Mouse (Mus musculus) monocyte, adult 2 months (primary cell): ENCODE data around the gene Prkacb.
A peak's percentile ranks its signal among the peaks of the same experiment; 100 is the strongest.

Experiments
- DNase-seq, 2 experiments: peaks; one replicate each; pipeline ENCODE4 v3.0.0; 2022; ENCODE audit warnings: low spot score in 2 of 2, low read depth in 1 of 2

Prkacb gene

GRCm38 (mm10) chr3:146812901-146813393 is at the start of gene Prkacb:
Gene Prkacb, minus strand, starts transcription at chr3:146812990.
- peak; percentile 42 to 70 for DNase-seq

DNA sequence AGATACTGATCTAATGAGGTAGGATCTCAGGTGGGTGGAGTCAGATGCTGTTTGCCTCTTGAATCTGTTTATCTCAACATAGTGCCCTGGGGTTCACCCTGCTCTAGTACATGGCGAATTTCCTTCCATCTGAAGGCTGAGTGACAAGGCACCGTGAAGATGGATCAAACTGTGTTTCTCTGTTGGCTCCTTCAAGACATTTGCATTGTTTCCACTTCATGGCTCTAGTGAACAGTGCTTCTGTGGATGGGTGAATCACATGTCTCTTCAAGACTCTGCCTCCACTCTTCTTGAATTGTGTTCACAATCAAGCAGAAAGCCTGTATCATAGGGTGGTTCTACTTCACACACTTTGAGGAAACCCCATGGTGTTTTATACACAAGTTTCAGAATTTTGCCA is 47.5 kb upstream of the Prkacb start:
- DNase-seq: no peak

DNA sequence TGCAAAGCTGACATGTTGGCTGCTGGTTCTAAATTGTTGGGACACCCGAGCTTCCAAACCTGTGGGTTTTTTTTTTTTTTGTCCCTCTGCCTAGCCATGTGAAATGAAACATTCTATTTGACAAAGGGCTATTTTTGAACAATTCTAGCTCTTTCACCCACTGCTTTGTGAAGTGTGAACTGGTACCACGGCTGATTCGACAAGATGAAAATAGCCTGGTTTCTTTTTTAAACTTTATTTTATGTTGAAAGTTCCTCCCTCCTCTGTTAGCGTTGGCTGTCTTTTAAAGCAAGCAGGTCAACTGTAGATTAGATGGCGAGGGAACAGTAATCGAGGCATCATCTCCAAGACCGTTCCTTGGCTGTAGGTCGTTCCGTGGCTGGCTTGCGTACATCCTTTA is 44.6 kb upstream of the Prkacb start:
- DNase-seq: no peak

GRCm38 (mm10) chr3:146854473-146855087 is 41.8 kb upstream of the Prkacb start:
- DNase-seq: no peak

GRCm38 (mm10) chr3:146851966-146852891 is 39.4 kb upstream of the Prkacb start, which contains the start of gene Ttll7:
Gene Ttll7, plus strand, starts transcription at chr3:146852367.
- no peak for DNase-seq

DNA sequence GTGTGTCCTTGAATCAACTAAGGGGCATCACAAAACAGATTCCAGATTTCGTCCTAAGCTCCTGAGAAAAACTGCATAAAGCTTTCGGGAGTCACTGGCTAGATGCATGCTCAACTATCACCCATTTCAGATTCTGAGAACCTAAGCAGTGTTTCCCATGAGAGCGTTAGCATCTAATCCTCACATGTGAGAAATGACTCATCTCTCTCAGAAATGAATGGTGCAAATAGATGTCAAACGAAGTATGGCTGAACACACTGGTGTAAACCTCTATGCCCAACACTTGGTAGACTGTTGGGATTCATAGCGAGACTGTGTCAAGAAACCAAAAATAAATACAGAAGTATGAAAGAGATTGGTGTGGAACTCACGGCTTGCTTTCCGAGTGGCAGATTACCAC is 36.6 kb upstream of the Prkacb start:
- no peak for DNase-seq

DNA sequence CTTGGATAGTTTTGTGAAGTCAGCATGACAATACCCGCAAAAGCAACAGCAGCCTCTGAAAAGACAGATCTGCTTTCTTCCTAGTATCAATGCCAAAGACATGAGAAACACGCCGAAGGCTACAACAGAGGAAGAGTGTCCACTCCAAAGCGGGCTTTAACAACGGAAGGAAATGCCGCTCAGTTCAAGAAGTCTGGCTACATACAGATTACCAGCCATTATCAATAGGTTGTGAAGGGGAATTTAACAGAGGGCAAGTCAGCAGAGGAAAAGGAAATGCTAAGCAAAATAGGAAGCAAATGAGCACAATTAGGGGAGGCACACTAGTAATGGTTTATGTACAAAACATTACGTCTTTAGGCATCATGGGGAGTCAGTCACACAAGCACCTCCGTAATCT is 35.3 kb upstream of the Prkacb start:
- no peak for DNase-seq

DNA sequence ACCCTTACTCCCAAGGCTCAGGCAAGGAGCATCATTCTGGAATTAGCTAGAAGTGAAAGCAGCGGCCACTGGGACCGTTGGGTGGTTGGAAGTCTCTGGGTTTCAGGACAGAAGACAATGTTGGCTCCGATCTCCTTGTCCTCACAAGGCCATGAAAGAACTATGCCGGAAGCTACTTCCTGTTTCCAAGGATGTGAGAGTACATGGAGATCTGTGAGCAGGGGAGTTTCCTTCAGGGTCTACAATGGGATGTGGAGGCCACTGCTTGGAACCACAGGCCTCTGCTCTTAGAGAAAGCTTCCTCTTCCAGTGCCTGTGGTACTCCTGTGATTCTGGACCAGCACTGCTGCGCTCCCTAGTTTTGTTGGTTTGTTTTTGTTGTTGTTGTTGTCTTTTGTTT is 33.4 kb upstream of the Prkacb start:
- no peak for DNase-seq

DNA sequence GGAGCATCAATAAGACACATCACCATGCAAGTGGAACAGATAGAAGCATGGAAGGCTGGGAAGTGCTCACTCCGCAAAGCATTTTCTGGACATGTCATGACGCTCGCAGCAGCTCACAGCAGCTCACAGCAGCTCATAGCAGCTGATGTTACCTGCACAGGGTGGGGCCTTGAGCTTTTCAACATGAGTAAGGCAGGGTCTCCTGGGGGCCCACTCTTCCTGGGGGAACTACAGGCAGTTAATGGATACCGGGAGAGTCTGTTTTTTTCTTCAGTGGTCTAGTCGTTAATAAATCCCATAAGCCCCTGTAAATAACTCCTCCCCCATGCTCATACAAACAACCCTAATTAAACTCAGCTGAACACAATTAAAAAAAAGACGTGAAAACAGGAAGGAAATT is 30.7 kb upstream of the Prkacb start:
- no peak for DNase-seq

GRCm38 (mm10) chr3:146842766-146843165 is 30.0 kb upstream of the Prkacb start:
- no peak for DNase-seq

- DNase-seq: no peak
Observed at GRCm38 (mm10) chr3:146820718-146821117, 7.9 kb upstream of the Prkacb start.

DNA sequence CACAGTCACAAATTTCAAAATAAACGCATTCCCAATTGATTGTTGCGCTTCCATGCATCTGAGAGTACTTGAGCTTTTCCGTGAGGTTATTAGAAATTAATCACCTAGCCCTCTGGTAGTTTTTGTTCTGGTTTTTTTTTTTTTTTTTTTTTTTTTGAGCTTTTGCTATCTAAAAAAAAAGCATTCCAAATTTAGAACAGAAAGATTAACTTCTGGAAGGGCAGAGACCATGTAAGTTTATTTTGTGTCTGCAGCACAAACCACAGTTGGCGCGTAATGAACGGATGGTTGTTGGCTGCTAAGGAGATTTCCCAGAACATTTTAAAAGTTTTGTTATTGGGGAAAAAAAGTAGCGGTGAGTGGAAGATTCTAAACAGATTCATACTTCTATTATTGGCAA is 834 bp upstream of the Prkacb start:
- DNase-seq: no peak

- no peak for DNase-seq
Observed at GRCm38 (mm10) chr3:146812041-146812878, 530 bp downstream of the Prkacb start.

GRCm38 (mm10) chr3:146793554-146794257 is 19.1 kb downstream of the Prkacb start:
- DNase-seq: no peak

GRCm38 (mm10) chr3:146792144-146792748 is 20.5 kb downstream of the Prkacb start:
- DNase-seq: no peak

- no peak for DNase-seq
Observed at GRCm38 (mm10) chr3:146784233-146784632, 28.6 kb downstream of the Prkacb start.

DNA sequence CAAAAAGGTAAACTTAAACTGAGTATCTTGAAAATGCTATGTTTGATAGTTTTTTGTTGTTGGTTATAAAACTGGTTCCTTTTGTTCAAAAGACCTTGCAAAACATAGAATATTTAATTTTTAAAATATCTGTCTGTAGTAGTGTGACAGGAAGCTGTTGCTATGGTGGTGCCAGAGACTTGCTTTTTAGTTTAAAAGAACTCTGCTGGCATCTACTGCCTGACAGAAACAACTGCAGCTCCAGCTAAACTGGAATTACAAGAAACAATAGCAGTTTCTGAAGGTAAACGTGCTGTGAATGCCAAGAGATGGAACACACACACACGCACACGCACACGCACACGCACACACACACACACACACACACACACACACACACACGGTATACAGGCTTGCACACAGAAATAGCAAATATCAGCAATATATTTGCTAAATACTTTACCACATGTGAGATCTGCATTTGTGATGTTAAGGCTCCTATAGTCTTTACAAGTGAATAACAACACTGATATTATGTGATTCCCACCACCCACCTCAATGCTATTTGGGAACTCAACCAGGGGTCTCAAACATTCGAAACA is 29.1 kb downstream of the Prkacb start:
- DNase-seq: no peak

DNA sequence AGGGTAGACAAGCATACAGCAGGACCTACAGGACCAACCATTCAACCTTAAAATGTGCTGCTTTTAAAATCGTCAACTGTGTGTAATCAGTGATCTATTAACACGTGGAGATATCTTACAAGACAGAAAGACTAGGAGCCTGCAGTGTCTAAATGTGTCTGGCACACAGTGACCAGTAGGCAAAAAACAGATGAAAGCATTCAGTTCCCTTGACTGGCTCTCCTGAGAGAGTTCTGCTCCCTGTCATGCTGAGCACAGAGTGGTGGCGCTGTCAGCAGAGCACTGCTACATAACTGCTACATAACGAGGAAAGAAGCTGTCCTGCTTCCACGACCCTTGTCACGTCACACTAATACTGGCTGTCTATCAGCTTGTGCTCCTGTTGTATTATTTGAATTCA is 30.2 kb downstream of the Prkacb start:
- no peak for DNase-seq

DNA sequence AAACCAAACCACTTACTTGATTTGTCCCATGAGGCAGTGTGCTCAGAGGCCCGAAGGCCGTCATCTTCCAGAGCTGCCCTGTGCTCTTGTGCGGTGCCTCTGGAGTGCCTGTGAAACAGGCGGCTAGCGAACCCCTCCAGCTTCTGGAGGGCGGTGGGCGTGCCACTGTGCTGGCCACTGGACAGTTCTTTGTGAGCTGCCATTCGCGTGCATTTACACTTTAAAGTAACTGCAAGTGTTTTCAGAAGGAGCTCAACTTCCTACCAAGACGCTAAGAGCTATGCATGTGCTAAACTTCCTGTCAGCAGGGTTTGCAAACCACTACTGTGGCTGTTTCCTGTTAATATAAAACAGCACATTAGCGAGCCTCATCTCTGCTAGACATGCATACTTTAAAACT is 31.7 kb downstream of the Prkacb start:
- DNase-seq: peak in 1 of 2 experiments; percentile 19

GRCm38 (mm10) chr3:146780241-146780640 is 32.5 kb downstream of the Prkacb start:
- no peak for DNase-seq
